Mouse (Mus musculus): ENCODE data around the gene Olfr599.
"Not testable (repeated sequence)": the region's sequence is repeated elsewhere in the genome, so short reads cannot be mapped to it uniquely, and the experiment has no call there.

The Olfr599 gene

GRCm38 (mm10) chr7:103335617-103336016 lies at the start of gene Olfr599:
TSS of gene Olfr599 (plus strand) at chr7:103335917.
- no peak for DNase-seq (ENCODE audit: low spot score in 2 of 2)

- DNase-seq (ENCODE audit: low spot score in 2 of 2), result not testable (repeated sequence)
Measured at GRCm38 (mm10) chr7:103305348-103305747, 30.4 kb upstream of the Olfr599 start, which contains the start of gene Olfr596. TSS of gene Olfr596 (plus strand) at chr7:103305648.

GRCm38 (mm10) chr7:103316015-103316414 lies 19.7 kb upstream of the Olfr599 start, which contains the start of gene Olfr597:
TSS of gene Olfr597 (plus strand) at chr7:103316315.
- DNase-seq (ENCODE audit: low spot score in 2 of 2), result not testable (repeated sequence)

- no peak for DNase-seq (ENCODE audit: low spot score in 2 of 2)
Measured at GRCm38 (mm10) chr7:103323268-103323667, 12.4 kb upstream of the Olfr599 start, which contains the start of gene Olfr598. TSS of gene Olfr598 (plus strand) at chr7:103323568.

- DNase-seq (ENCODE audit: low spot score in 2 of 2), result no peak
Measured at GRCm38 (mm10) chr7:103349569-103349968, 13.9 kb downstream of the Olfr599 start, which contains the start of gene Olfr600. TSS of gene Olfr600 (minus strand) at chr7:103349669.

- no peak for DNase-seq (ENCODE audit: low spot score in 2 of 2)
Measured at GRCm38 (mm10) chr7:103362555-103362954, 26.8 kb downstream of the Olfr599 start, which contains the start of gene Olfr601. TSS of gene Olfr601 (minus strand) at chr7:103362655.

GRCm38 (mm10) chr7:103386077-103386476 lies 50.4 kb downstream of the Olfr599 start, which contains the start of gene Olfr603:
TSS of gene Olfr603 (minus strand) at chr7:103386177.
- no peak for DNase-seq (ENCODE audit: low spot score in 2 of 2)
